Mouse (Mus musculus): Measurements from ENCODE around the gene Ugt8a. TPM values are rescaled to one million over a fixed set of nuclear protein-coding genes. Genes with fewer than 3 reads are reported as not detected.

Ugt8a gene
- polyA plus RNA-seq, 1 experiment from 2014 or later: 0.30 TPM

- Histone ChIP-seq H3K4me2 (ENCODE audit: low read depth, low read length) (no peak overlapping the region), H3K27ac (ENCODE audit: low read length) (no peak overlapping the region), H3K4me1 (ENCODE audit: control insufficient read depth, insufficient read depth, low read length) (no peaks in the 10 kb centered on the region), H3K9me3 (replicated peaks; ENCODE audit: control insufficient read depth, low read length) (no peaks in the 10 kb centered on the region), H3K27me3 (ENCODE audit: control insufficient read depth, insufficient read depth, low read length) (no peaks in the 10 kb centered on the region), H3K9ac (ENCODE audit: low read length) (no peak overlapping the region), H3K36me3 (ENCODE audit: control insufficient read depth, insufficient read depth) (no peaks in the 10 kb centered on the region), H3K4me3 (ENCODE audit: low read length) (no peak overlapping the region)
- ATAC-seq (replicated peaks; ENCODE audit: extremely low read depth, insufficient read depth, low FRiP score): no peak
- WGBS: 44% methylated on average over 2 of the region's 2 CpGs
Observed at GRCm38 (mm10) chr3:125884423-125884822, 54.0 kb downstream of the Ugt8a start.

GRCm38 (mm10) chr3:125883009-125883408, 55.4 kb downstream of the Ugt8a start:
- no peak overlapping the region for H3K9ac ChIP-seq (ENCODE audit: low read length)
- ATAC-seq (replicated peaks; ENCODE audit: extremely low read depth, insufficient read depth, low FRiP score): no peak
- H3K4me1 ChIP-seq (ENCODE audit: control insufficient read depth, insufficient read depth, low read length): no peaks in the 10 kb centered on the region
- no peak overlapping the region for H3K4me2 ChIP-seq (ENCODE audit: low read depth, low read length)
- H3K27ac ChIP-seq (ENCODE audit: low read length): no peak overlapping the region
- no peaks in the 10 kb centered on the region for H3K27me3 ChIP-seq (ENCODE audit: control insufficient read depth, insufficient read depth, low read length)
- no peak overlapping the region for H3K4me3 ChIP-seq (ENCODE audit: low read length)
- H3K9me3 ChIP-seq (replicated peaks; ENCODE audit: control insufficient read depth, low read length): no peaks in the 10 kb centered on the region
- no peaks in the 10 kb centered on the region for H3K36me3 ChIP-seq (ENCODE audit: control insufficient read depth, insufficient read depth)

- no peaks in the 10 kb centered on the region for H3K27me3 ChIP-seq (ENCODE audit: control insufficient read depth, insufficient read depth, low read length)
- H3K27ac ChIP-seq (ENCODE audit: low read length): no peak overlapping the region
- H3K36me3 ChIP-seq (ENCODE audit: control insufficient read depth, insufficient read depth): no peaks in the 10 kb centered on the region
- no peak for ATAC-seq (replicated peaks; ENCODE audit: extremely low read depth, insufficient read depth, low FRiP score)
- no peak overlapping the region for H3K4me2 ChIP-seq (ENCODE audit: low read depth, low read length)
- H3K9me3 ChIP-seq (replicated peaks; ENCODE audit: control insufficient read depth, low read length): no peaks in the 10 kb centered on the region
- H3K4me1 ChIP-seq (ENCODE audit: control insufficient read depth, insufficient read depth, low read length): no peaks in the 10 kb centered on the region
- H3K4me3 ChIP-seq (ENCODE audit: low read length): no peak overlapping the region
- no peak overlapping the region for H3K9ac ChIP-seq (ENCODE audit: low read length)
Observed at GRCm38 (mm10) chr3:125881835-125882234, 56.6 kb downstream of the Ugt8a start.

GRCm38 (mm10) chr3:125874371-125874770, 64.0 kb downstream of the Ugt8a start:
- no peaks in the 10 kb centered on the region for H3K36me3 ChIP-seq (ENCODE audit: control insufficient read depth, insufficient read depth)
- H3K4me3 ChIP-seq (ENCODE audit: low read length): no peak overlapping the region
- no peaks in the 10 kb centered on the region for H3K27me3 ChIP-seq (ENCODE audit: control insufficient read depth, insufficient read depth, low read length)
- no peak overlapping the region for H3K9ac ChIP-seq (ENCODE audit: low read length)
- H3K4me1 ChIP-seq (ENCODE audit: control insufficient read depth, insufficient read depth, low read length): no peaks in the 10 kb centered on the region
- no peaks in the 10 kb centered on the region for H3K9me3 ChIP-seq (replicated peaks; ENCODE audit: control insufficient read depth, low read length)
- 83% methylated on average over 4 of the region's 4 CpGs for WGBS
- H3K4me2 ChIP-seq (ENCODE audit: low read depth, low read length): no peak overlapping the region
- H3K27ac ChIP-seq (ENCODE audit: low read length): no peak overlapping the region
- no peak for ATAC-seq (replicated peaks; ENCODE audit: extremely low read depth, insufficient read depth, low FRiP score)

GRCm38 (mm10) chr3:125869873-125870272, 68.5 kb downstream of the Ugt8a start:
- no peaks in the 10 kb centered on the region for H3K36me3 ChIP-seq (ENCODE audit: control insufficient read depth, insufficient read depth)

GRCm38 (mm10) chr3:125861601-125862000, 76.8 kb downstream of the Ugt8a start:
- no peak overlapping the region for H3K9ac ChIP-seq (ENCODE audit: low read length)
- no peak overlapping the region for H3K27ac ChIP-seq (ENCODE audit: low read length)
- WGBS: 52% methylated on average over 3 of the region's 3 CpGs
- no peaks in the 10 kb centered on the region for H3K4me1 ChIP-seq (ENCODE audit: control insufficient read depth, insufficient read depth, low read length)
- H3K9me3 ChIP-seq (replicated peaks; ENCODE audit: control insufficient read depth, low read length): no peaks in the 10 kb centered on the region
- no peak overlapping the region for H3K4me3 ChIP-seq (ENCODE audit: low read length)
- H3K36me3 ChIP-seq (ENCODE audit: control insufficient read depth, insufficient read depth): no peaks in the 10 kb centered on the region
- ATAC-seq (replicated peaks; ENCODE audit: extremely low read depth, insufficient read depth, low FRiP score): no peak
- H3K27me3 ChIP-seq (ENCODE audit: control insufficient read depth, insufficient read depth, low read length): no peaks in the 10 kb centered on the region
- H3K4me2 ChIP-seq (ENCODE audit: low read depth, low read length): no peak overlapping the region

More at GRCm38 (mm10) chr3:125869873-125870272, 68.5 kb downstream of the Ugt8a start:
- no peak overlapping the region for H3K4me2 ChIP-seq (ENCODE audit: low read depth, low read length)
- WGBS: 82% methylated on average over 4 of the region's 4 CpGs
- H3K4me1 ChIP-seq (ENCODE audit: control insufficient read depth, insufficient read depth, low read length): no peaks in the 10 kb centered on the region
- H3K4me3 ChIP-seq (ENCODE audit: low read length): no peak overlapping the region
- H3K9me3 ChIP-seq (replicated peaks; ENCODE audit: control insufficient read depth, low read length): no peaks in the 10 kb centered on the region
- no peaks in the 10 kb centered on the region for H3K27me3 ChIP-seq (ENCODE audit: control insufficient read depth, insufficient read depth, low read length)
- H3K27ac ChIP-seq (ENCODE audit: low read length): no peak overlapping the region
- no peak overlapping the region for H3K9ac ChIP-seq (ENCODE audit: low read length)
- no peak for ATAC-seq (replicated peaks; ENCODE audit: extremely low read depth, insufficient read depth, low FRiP score)

- 23% methylated on average over 6 of the region's 6 CpGs for WGBS
- H3K27ac ChIP-seq (ENCODE audit: low read length): no peak overlapping the region
- H3K36me3 ChIP-seq (ENCODE audit: control insufficient read depth, insufficient read depth): no peaks in the 10 kb centered on the region
Observed at GRCm38 (mm10) chr3:125849163-125849872, 89.1 kb downstream of the Ugt8a start.

GRCm38 (mm10) chr3:125828051-125828450, 110.4 kb downstream of the Ugt8a start:
- no peak for ATAC-seq (replicated peaks; ENCODE audit: extremely low read depth, insufficient read depth, low FRiP score)
- no peak overlapping the region for H3K9ac ChIP-seq (ENCODE audit: low read length)
- H3K4me2 ChIP-seq (ENCODE audit: low read depth, low read length): no peak overlapping the region
- H3K4me1 ChIP-seq (ENCODE audit: control insufficient read depth, insufficient read depth, low read length): no peaks in the 10 kb centered on the region
- H3K36me3 ChIP-seq (ENCODE audit: control insufficient read depth, insufficient read depth): no peaks in the 10 kb centered on the region
- WGBS: 47% methylated on average over 4 of the region's 4 CpGs
- H3K4me3 ChIP-seq (ENCODE audit: low read length): no peak overlapping the region
- no peak overlapping the region for H3K27ac ChIP-seq (ENCODE audit: low read length)
- H3K9me3 ChIP-seq (replicated peaks; ENCODE audit: control insufficient read depth, low read length): no peaks in the 10 kb centered on the region
- H3K27me3 ChIP-seq (ENCODE audit: control insufficient read depth, insufficient read depth, low read length): no peaks in the 10 kb centered on the region

More at GRCm38 (mm10) chr3:125849163-125849872, 89.1 kb downstream of the Ugt8a start:
- Histone ChIP-seq H3K9ac (ENCODE audit: low read length) (no peak overlapping the region), H3K9me3 (replicated peaks; ENCODE audit: control insufficient read depth, low read length) (no peaks in the 10 kb centered on the region), H3K4me3 (ENCODE audit: low read length) (no peak overlapping the region), H3K27me3 (ENCODE audit: control insufficient read depth, insufficient read depth, low read length) (no peaks in the 10 kb centered on the region), H3K4me2 (ENCODE audit: low read depth, low read length) (no peak overlapping the region), H3K4me1 (ENCODE audit: control insufficient read depth, insufficient read depth, low read length) (no peaks in the 10 kb centered on the region)
- ATAC-seq (replicated peaks; ENCODE audit: extremely low read depth, insufficient read depth, low FRiP score): no peak

GRCm38 (mm10) chr3:125827256-125827655, 111.2 kb downstream of the Ugt8a start:
- WGBS: 75% methylated on average over 4 of the region's 4 CpGs
- ATAC-seq (replicated peaks; ENCODE audit: extremely low read depth, insufficient read depth, low FRiP score): no peak

More at GRCm38 (mm10) chr3:125827256-125827655, 111.2 kb downstream of the Ugt8a start:
- no peaks in the 10 kb centered on the region for H3K4me1 ChIP-seq (ENCODE audit: control insufficient read depth, insufficient read depth, low read length)
- H3K27ac ChIP-seq (ENCODE audit: low read length): no peak overlapping the region
- H3K27me3 ChIP-seq (ENCODE audit: control insufficient read depth, insufficient read depth, low read length): no peaks in the 10 kb centered on the region
- no peaks in the 10 kb centered on the region for H3K9me3 ChIP-seq (replicated peaks; ENCODE audit: control insufficient read depth, low read length)
- H3K4me3 ChIP-seq (ENCODE audit: low read length): no peak overlapping the region
- H3K9ac ChIP-seq (ENCODE audit: low read length): no peak overlapping the region
- no peaks in the 10 kb centered on the region for H3K36me3 ChIP-seq (ENCODE audit: control insufficient read depth, insufficient read depth)
- no peak overlapping the region for H3K4me2 ChIP-seq (ENCODE audit: low read depth, low read length)
